Mouse (Mus musculus) limb, embryonic 14.5 days (tissue): ENCODE data around the gene Tsen15. TPM values are rescaled to one million over a fixed set of nuclear protein-coding genes. Genes with fewer than 3 reads are reported as not detected.
"Not testable (repeated sequence)": the region's sequence is repeated elsewhere in the genome, so short reads cannot be mapped to it uniquely, and the experiment has no call there.

Source experiments
- ATAC-seq: fragments of 200-750 bp; cut with Nextera tagmentation; 2 replicates; pipeline ENCODE4 v1.8.0; 2017; ENCODE audit warnings: low read depth, moderate number of reproducible peaks, moderate TSS enrichment; ENCODE audit not compliant: low FRiP score
- DNase-seq: peaks from one replicate; pipeline ENCODE4 v3.0.0-alpha.2; 2015; ENCODE audit warnings: low spot score
- H3K27ac ChIP-seq: fragments of 300-500 bp; sonication (generic); replicated peaks from 2 replicates; pipeline ENCODE4 v1.5.1; 2014; ENCODE audit warnings: low read depth, mild to moderate bottlenecking, low read length, moderate library complexity, mixed read lengths
- H3K27me3 ChIP-seq: fragments of 300-500 bp; sonication (generic); 2 replicates; pipeline ENCODE4 v1.6.1; 2014; ENCODE audit warnings: low read length, mixed read lengths; ENCODE audit not compliant: control insufficient read depth, insufficient read depth
- H3K36me3 ChIP-seq: fragments of 300-500 bp; sonication (generic); 2 replicates; pipeline ENCODE4 v1.6.1; 2014; ENCODE audit warnings: mild to moderate bottlenecking, low read length, moderate library complexity, mixed read lengths; ENCODE audit not compliant: control insufficient read depth, insufficient read depth
- H3K4me1 ChIP-seq: fragments of 300-500 bp; sonication (generic); 2 replicates; pipeline ENCODE4 v1.6.1; 2014; ENCODE audit warnings: antibody characterized with exemption, low read length, mixed read lengths; ENCODE audit not compliant: control insufficient read depth, insufficient read depth
- H3K4me2 ChIP-seq: fragments of 300-500 bp; sonication (generic); replicated peaks from 2 replicates; pipeline ENCODE4 v1.6.1; 2014; ENCODE audit warnings: low read depth, mild to moderate bottlenecking, low read length, moderate library complexity; ENCODE audit not compliant: severe bottlenecking
- H3K4me3 ChIP-seq: fragments of 300-500 bp; sonication (generic); replicated peaks from 2 replicates; pipeline ENCODE4 v1.5.1; 2014; ENCODE audit warnings: low read length
- H3K9ac ChIP-seq: fragments of 300-500 bp; sonication (generic); 2 replicates; pipeline ENCODE4 v1.6.1; 2014; ENCODE audit warnings: mild to moderate bottlenecking, low read depth, low read length, moderate library complexity; ENCODE audit not compliant: severe bottlenecking
- H3K9me3 ChIP-seq: fragments of 300-500 bp; sonication (generic); 2 replicates; pipeline ENCODE4 v1.6.1; 2016; ENCODE audit warnings: low read length; ENCODE audit not compliant: control insufficient read depth
- POLR2A ChIP-seq: fragments of 200-500 bp; IDR thresholded peaks from 2 replicates; pipeline ENCODE4 v1.8.0; 2012; ENCODE audit warnings: inconsistent platforms, mild to moderate bottlenecking, moderate library complexity, borderline replicate concordance; ENCODE audit not compliant: insufficient read depth, insufficient read length; ENCODE audit errors: extremely low read depth
- WGBS: fragments of 180-500 bp; shearing (Covaris S2); extraction: QIAGEN DNeasy Blood & Tissue Kit; methylation state at CpG from one replicate; pipeline ENCODE4 v1.1.7; 2014; 5-methylcytosine and 5-hydroxymethylcytosine counted together
- polyA plus RNA-seq, 2 experiments: library from polyadenylated mRNA; depleted of rRNA in 1 of 2; stranded (reverse) in 1 of 2; unstranded in 1 of 2; fragments of >200 nt; fragmentation: Nextera tagmentation in 1 of 2; extraction: Ambion mirVana in 1 of 2; gene quantifications; 2 replicates each; pipeline versions ENCODE4 v1.2.1 to v1.2.3; 2012 to 2014

The Tsen15 gene
- polyA plus RNA-seq, 2 experiments = 66.3 to 85.0 TPM

GRCm38 (mm10) chr1:152399790-152400555 is 13.5 kb upstream of the Tsen15 start, which contains the start of gene Colgalt2:
Colgalt2 (plus strand) TSS chr1:152399830.
- Histone ChIP-seq H3K4me3 (peak within 1 kb of the TSS; percentile 70), H3K4me1 (peaks cover 10% of the 10 kb centered on the region; the same call in 1 of the 2 replicates), H3K4me2 (peak within 1 kb of the TSS; percentile 95), H3K27ac (peak within 1 kb of the TSS; percentile 55; the same call in 1 of the 2 replicates), H3K36me3 (no peaks in the 10 kb centered on the region), H3K9me3 (no peaks in the 10 kb centered on the region), H3K9ac (peak within 1 kb of the TSS; percentile 72), H3K27me3 (peaks cover 8% of the 10 kb centered on the region; the same call in 1 of the 2 replicates)
- TF ChIP-seq POLR2A = no peak
- ATAC-seq (peak; percentile 81), DNase-seq (peak; percentile 60)
- WGBS = under 1% methylated on average over 67 of the region's 70 CpGs

DNA sequence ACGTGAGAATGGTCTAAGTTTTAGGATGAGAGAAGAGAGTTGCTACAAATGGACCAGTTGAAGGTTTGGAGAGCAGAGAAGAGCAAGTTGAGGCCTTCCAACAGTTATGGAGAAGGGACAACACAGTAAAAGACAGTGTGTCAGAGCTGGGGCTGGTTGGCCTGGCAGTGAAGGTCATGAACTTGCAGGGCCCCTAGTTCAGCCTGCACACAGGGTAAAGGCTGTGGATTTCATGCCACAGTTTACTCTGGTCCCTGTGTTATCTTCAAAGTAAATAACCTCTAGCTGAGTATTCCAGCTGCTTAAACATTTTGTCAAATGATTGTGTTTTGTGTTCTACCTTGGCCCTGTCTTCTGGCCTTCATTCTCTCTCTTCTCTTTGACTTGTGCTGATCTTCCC is 12.2 kb upstream of the Tsen15 start:
- Histone ChIP-seq H3K36me3 (no peaks in the 10 kb centered on the region), H3K4me1 (peaks cover 10% of the 10 kb centered on the region; the same call in 1 of the 2 replicates), H3K27me3 (peaks cover 8% of the 10 kb centered on the region; the same call in 1 of the 2 replicates), H3K9ac (no peak overlapping the region), H3K9me3 (no peaks in the 10 kb centered on the region), H3K4me2 (no peak overlapping the region), H3K27ac (no peak overlapping the region), H3K4me3 (no peak overlapping the region)
- no peak for DNase-seq
- WGBS = 62% methylated on average over 1 of the region's 1 CpGs
- TF ChIP-seq POLR2A = no peak
- ATAC-seq = no peak

DNA sequence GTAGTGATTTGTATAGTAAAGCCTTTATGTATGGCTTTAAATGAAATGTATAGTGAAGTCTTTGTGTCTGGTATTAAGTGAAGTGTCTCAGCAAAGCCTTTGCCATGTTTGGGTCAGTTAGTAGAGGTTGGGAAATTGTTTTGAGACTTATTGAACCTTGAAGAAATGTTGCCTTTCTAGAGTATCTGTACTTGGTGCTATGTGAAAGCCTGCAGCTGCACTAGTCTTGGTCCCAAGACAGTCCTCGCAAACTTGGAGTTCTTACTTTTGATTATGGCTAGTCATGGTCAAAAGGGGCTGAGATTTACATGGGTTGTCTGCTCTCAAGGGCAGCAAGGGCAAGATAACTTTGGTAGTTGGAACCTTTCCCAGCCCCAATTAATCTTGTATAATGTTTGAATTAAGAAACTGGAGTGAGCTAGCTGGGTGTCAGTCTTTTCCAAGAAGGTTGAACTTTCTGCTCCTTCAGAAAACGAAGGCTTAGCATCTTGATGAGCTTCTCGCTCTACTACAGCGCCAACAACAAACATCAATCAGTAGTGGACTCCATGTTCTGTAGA is 8.5 kb upstream of the Tsen15 start:
- H3K4me2 ChIP-seq = no peak overlapping the region
- no peak overlapping the region for H3K27ac ChIP-seq
- DNase-seq (no peak), ATAC-seq (no peak)
- no peak overlapping the region for H3K9ac ChIP-seq
- H3K4me3 ChIP-seq = no peak overlapping the region
- no peaks in the 10 kb centered on the region for H3K4me1 ChIP-seq
- H3K27me3 ChIP-seq = peaks cover 5% of the 10 kb centered on the region; the same call in 1 of the 2 replicates
- no peak for TF ChIP-seq POLR2A
- no peaks in the 10 kb centered on the region for H3K36me3 ChIP-seq
- WGBS = 81% methylated on average over 4 of the region's 4 CpGs
- H3K9me3 ChIP-seq = no peaks in the 10 kb centered on the region

DNA sequence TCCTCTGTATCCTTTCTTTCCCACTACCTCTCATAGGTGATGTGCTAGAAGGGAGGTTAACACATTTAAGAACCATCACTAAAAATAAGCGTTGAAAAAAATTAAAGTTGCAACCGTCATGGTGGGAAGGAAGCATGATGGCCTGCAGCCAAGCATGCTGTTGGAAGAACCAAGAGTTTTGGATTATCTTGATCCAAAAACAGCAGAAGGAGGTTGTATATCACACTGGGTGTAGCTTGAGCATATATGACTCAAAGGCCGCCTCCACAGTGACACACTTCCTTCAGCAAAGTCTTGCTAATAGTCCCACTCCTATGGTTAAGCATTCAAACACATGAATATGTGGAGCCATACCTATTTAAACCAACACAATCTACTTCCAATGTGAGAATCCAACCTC is 7.6 kb upstream of the Tsen15 start:
- no peak for TF ChIP-seq POLR2A
- 90% methylated on average over 3 of the region's 3 CpGs for WGBS
- ATAC-seq = no peak

GRCm38 (mm10) chr1:152389271-152389670 is 2.8 kb upstream of the Tsen15 start:
- ATAC-seq = no peak
- Histone ChIP-seq H3K36me3 (no peaks in the 10 kb centered on the region), H3K9ac (no peak overlapping the region)

More for the DNA sequence above, 7.6 kb upstream of the Tsen15 start:
- H3K36me3 ChIP-seq = no peaks in the 10 kb centered on the region
- no peak overlapping the region for H3K4me2 ChIP-seq
- no peak overlapping the region for H3K27ac ChIP-seq
- peaks cover 5% of the 10 kb centered on the region; the same call in 1 of the 2 replicates for H3K27me3 ChIP-seq
- no peak for DNase-seq
- H3K9ac ChIP-seq = no peak overlapping the region
- H3K4me3 ChIP-seq = no peak overlapping the region
- no peaks in the 10 kb centered on the region for H3K9me3 ChIP-seq
- no peaks in the 10 kb centered on the region for H3K4me1 ChIP-seq

GRCm38 (mm10) chr1:152385693-152386092 is 795 bp downstream of the Tsen15 start:
- not testable (repeated sequence) for H3K9me3 ChIP-seq, DNase-seq, H3K4me1 ChIP-seq, H3K27ac ChIP-seq, H3K27me3 ChIP-seq, ATAC-seq
- 20% methylated on average over 2 of the region's 4 CpGs for WGBS
- Histone ChIP-seq H3K4me3 (peak overlapping the region; percentile 84), H3K4me2 (peak overlapping the region; percentile 65), H3K36me3 (peaks cover 14% of the 10 kb centered on the region), H3K9ac (peak overlapping the region; percentile 86)

More at GRCm38 (mm10) chr1:152389271-152389670, 2.8 kb upstream of the Tsen15 start:
- no peaks in the 10 kb centered on the region for H3K4me1 ChIP-seq
- no peak overlapping the region for H3K4me3 ChIP-seq
- TF ChIP-seq POLR2A = no peak
- H3K27me3 ChIP-seq = no peaks in the 10 kb centered on the region
- no peak overlapping the region for H3K4me2 ChIP-seq
- no peak overlapping the region for H3K27ac ChIP-seq
- DNase-seq = no peak
- no peaks in the 10 kb centered on the region for H3K9me3 ChIP-seq
